Mouse (Mus musculus): ENCODE data around the gene Plxna4. TPM values are rescaled to one million over a fixed set of nuclear protein-coding genes. Genes with fewer than 3 reads are reported as not detected.

The Plxna4 gene
- total RNA-seq, 2 experiments from 2014 or later: 56.3 to 61.4 TPM

DNA sequence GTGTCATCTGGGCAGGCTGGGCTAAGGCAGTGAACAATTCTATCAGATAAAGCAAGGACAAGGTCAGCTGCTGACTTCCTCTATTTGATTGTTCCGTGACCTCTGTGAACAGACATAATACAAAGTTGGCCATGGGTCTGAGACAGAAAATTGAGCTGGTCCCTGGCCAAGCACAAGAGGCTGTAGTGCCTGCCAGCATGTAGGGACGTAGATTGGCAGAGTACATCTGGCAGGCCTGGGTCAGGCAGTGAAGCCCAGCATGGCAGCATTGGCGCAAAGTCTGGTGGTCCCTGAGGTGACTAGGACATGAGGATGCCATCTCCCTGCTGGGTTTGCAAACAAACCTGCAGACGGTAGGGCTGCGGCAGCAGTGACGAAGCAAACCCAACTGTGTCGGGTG, 321.9 kb downstream of the Plxna4 start:
- no peak for DNase-seq (ENCODE audit: low spot score in 2 of 2)

DNA sequence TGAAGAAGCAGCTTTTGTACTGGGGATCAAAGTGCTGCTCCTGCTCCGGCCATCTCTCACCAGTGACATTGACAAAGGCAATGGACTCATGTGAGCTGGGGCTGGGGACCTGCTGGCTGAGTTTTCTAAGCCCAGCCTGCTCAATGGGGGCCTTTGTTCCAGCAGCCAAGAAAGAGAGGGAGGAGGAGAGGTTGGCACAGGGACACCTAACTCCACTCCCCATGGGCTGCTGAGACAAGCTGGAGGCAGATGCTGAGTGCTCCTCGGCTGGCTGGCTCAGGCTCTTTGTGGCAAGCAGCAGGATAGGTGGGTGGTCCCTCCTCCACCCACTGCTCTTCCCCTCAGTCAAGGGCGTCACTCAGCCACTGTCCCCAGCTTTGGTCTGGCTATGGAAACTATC, 326.7 kb downstream of the Plxna4 start:
- DNase-seq (ENCODE audit: low spot score in 2 of 2): peak; percentile 30 to 37

DNA sequence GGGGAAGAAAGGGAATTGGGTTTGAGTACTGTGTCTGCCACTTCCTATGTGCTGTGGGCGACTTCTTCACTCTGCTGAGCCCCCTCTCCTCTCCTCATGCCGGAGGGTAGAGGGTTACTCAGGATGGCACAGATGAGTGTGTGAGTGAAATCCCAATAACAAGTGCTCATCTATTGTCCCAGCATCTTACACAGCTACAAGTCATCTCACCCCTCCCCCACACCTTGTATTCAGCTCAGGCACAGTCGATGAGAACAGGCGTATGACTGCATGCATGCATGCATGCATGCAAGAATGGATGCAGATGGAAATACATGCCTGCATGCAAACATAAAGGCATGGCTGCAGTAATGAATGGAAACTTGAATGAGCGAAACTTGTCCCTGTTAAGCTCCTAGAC, 327.7 kb downstream of the Plxna4 start:
- no peak for DNase-seq (ENCODE audit: low spot score in 2 of 2)

DNA sequence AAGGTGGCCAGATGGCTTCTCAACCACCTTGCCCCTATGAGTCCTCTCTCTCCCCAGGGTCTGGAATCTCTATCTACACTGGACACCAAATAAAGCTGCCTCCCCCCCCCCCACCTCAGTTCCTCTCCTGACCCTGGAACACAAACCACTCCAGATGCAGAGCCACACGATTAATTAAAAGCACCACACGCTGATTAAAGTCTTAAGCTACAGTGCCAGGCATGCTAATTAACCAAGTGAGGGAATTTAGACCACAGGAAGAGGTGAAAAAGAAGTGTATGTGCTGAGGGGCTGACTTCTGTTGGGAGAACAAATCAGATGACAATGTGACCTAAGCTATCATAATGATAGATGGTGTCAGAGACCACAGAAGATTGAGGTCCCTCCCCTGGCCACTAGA, 332.8 kb downstream of the Plxna4 start:
- no peak for DNase-seq (ENCODE audit: low spot score in 2 of 2)

DNA sequence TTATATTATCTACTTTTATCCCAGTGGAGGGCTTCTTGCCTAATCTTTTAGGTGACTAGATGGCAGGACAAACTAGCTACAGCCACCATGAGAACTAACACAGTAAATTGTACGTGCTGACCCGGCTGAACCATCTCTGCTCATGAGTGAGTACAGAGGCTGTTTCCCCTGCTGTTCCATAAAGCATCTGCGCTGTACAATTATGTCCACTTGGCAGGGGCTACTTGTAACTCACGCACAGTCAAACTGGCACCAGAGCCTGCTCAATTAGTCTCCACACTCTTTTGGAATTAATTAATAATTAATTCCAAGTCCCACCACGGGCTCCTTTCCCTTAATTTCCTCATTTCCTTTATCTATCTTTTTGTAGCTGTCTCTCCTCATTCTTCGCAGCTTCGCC, 335.8 kb downstream of the Plxna4 start:
- no peak for DNase-seq (ENCODE audit: low spot score in 2 of 2)

DNA sequence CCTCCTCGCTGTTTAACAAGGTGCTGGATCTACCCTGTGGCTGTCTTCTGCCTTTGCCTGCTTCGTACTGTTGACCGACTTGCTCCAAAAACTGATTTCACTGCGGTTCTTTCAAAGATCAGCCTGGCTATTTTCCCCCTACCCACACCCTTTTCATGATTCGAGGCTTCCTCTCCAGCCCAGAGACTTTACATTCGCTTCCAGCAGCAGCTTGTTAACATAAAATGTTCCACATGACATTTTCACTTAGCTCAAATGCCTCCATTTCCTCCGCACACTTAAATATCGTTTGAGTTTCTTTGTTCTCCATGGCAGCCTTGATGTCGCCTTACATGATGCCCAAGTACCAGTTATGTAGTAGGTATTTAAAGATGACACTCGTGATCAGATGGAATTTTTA, 336.3 kb downstream of the Plxna4 start:
- no peak for DNase-seq (ENCODE audit: low spot score in 2 of 2)

DNA sequence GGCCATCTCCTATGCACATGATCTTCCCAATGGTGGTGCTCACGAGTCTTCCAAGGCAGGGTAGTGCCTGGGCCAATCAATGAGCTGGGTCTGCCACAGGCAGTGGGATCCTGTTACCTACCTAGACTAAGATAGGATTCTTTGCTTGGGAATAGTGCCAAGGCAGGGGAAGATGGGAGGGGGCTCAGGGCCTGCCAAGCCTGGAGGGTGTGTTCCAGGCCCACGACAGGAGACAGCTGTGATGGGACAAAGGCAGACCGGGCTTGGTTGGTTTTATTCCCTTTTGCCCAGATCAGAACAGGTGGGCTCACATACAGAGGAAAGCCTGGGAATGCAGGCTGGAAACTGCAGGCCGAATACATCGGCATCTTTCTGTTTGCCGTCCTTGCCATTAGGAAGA, 342.0 kb downstream of the Plxna4 start:
- DNase-seq (ENCODE audit: low spot score in 2 of 2): no peak

DNA sequence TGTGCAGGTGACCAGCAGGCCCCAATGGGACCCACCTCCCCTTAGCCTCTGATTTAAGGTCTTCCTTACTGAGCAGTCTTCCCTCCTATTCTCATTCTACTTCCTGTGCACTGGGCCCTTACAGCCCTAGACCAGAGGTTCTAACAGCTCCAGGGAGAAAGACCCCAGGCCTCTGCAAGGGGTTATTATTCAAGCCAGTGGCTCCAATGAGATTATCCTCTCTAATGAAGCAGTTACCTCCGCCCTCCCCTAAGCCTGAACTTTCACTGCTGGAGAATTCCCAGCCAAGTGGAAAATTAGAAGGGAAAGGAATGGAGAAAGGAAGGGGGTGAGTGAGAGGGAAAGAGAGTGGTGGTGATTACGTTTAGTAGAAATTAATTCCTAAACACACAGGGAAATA, 345.0 kb downstream of the Plxna4 start:
- DNase-seq (ENCODE audit: low spot score in 2 of 2): no peak

DNA sequence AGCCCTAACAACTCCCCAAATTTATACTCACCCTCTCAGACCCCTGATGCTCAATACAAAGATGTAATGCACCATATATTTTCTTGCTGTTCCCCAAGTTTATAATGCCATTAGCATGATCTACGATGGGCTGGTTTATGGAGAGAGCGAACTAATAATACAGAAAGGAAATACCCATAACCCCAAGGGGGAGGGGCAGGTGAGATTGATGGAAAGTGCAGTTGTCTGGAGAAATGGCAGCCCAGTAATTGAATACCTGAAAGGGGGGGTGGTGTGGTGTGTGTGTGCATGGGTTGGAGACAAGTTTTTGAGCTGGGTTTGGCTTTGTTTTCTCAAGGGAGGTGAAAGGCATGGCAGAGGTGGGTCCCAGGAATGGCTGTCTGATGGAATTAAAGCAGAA, 356.6 kb downstream of the Plxna4 start:
- DNase-seq (ENCODE audit: low spot score in 2 of 2): no peak

DNA sequence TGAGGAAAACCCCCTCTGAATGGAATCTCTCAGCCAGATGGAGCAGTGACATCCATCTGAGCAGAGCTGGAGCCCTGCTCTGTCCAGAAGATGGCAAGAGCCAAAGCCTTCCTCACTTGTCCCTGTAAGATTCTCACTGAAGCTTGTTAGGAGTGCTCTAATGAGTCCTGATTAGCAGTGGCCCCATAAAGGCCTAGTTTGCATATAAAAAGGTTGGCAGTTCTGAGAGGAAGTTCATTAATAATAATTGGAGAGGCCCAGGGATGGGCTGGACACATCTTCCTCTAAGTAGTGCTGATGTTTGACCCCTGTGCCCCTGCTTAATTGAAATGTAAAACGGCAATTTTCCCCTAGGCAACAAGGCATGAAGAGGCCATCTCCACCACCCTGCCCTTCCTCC, 361.4 kb downstream of the Plxna4 start:
- no peak for DNase-seq (ENCODE audit: low spot score in 2 of 2)

DNA sequence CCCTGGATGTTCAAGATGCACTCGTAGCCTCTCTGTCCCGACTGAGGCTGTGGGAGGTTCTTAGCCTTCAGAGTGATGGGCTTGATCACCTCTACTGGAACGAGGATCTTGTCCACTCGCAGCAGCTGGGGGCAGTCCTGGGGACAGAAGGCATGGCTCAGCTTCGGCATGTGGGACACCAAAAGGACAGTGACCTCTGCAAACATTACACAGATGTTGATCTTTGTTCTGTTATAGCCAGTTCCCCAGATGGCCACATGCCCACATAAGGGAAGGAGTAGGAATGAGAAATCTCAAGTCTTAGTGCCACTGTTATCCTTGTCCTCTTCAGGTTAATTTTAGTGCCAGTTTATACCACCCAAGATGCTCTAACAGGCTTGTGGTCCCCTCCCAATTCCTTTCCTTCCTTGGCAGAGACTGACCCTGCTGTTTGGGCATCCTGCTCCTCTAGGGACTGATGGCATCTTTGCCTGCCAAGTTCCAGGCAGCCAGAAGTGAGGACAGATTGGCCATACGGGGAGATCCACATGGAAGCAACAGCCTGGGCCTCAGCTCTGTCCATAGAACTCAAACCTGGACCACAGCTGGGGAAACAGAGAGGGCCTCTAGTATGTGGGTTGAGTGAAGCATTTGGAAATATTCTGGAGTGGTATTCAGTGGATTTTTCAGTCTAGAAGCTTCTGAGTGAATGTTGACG, 363.8 kb downstream of the Plxna4 start:
- no peak for DNase-seq (ENCODE audit: low spot score in 2 of 2)

DNA sequence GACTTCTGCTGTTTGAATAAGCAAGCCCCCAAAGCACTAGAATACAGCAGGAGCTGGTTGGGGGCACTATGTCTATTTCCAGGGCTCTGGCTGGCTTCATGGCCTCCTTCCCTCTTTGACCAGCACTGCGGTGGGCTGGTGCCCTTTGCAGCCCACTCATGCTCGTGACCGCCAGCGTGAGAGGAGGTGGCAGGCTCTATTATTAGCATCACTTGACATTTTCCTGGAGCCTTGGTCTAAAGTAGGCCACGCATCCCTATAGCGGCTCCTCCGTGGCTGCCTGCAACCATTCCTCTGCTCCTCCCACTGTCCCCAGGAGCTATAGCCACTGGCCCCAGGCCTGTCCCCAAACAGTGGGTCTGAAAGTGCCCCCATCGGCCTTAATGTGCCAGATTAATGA, 367.2 kb downstream of the Plxna4 start:
- DNase-seq (ENCODE audit: low spot score in 2 of 2): peak; percentile 38 to 55

DNA sequence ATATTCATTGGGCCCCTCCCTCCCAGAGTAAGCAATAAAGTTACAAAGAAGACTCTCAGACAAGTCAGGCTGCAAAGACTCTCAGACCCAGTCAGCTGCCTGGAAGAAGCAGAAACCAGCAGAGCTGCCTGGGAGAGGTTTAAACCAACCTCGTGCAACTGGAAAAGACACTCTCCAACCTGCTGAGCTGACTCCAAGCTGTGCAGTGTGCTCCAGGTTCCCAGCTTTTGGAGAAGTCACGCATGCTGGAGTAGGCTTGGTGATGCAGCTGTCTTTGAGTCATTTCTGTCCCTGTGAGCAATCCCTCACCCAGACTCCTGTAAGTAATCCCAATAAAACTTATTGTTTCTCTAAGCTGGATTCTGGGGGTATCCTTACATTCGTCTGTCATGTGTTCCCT, 369.4 kb downstream of the Plxna4 start:
- DNase-seq (ENCODE audit: low spot score in 2 of 2): peak in 1 of 2 experiments; percentile 19

DNA sequence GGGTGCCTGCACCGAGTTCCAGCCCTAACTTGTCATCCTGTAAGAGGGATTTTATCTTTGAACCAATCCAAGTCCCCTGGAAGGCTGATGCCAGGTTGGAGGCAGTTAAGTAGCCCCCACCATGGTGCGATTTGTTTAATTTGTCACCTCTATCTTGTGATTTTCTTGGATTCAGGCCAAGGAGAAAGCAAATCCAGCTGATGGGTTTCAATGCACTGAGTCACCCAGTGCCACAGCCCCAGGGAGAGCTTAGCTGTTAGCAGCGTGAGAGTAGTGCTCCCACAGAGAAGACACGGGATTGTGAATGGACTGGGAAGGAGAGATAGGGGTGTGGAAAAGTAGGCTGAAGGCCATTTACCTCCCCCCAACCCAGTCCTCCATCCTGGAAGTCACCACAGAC, 375.6 kb downstream of the Plxna4 start:
- no peak for DNase-seq (ENCODE audit: low spot score in 2 of 2)

DNA sequence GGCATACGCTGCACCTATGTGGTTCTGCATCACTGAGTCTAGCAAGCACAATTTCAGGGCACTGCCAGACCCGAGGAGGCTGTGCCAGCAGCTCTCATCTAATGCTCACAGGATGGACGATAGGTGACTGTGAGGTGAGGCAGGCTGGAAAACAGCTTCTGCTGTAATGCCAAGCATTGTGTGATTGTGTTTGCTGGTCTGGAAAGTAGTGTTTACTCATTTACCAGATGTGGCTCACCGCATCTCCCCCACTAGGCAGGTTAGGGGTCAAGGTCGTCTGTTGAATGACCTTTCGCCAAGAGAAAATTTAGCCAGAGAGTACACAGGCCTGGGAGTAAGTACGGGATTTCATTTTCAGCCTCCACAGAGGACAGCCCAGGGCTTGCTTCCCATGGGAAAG, 377.9 kb downstream of the Plxna4 start:
- DNase-seq (ENCODE audit: low spot score in 2 of 2): no peak

DNA sequence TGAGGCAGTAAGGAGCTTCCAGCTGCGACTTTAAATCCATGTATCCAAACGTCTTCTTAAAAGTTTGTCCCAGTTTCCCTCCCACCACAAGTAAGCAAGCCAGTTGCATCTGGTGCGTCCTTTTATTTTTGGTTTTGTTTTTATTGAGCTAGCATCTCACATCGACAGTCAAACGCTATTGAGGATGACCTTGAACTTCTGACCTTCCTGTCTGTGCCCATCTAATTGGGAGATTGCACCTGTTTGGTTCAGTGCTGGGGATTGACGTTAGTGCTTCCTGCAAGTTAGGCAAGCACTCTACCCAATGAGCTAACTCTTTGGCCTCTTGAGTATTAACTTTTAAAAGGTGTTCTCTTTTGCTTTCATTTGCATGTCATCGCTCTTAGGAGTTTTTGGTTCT, 379.0 kb downstream of the Plxna4 start:
- DNase-seq (ENCODE audit: low spot score in 2 of 2): no peak

DNA sequence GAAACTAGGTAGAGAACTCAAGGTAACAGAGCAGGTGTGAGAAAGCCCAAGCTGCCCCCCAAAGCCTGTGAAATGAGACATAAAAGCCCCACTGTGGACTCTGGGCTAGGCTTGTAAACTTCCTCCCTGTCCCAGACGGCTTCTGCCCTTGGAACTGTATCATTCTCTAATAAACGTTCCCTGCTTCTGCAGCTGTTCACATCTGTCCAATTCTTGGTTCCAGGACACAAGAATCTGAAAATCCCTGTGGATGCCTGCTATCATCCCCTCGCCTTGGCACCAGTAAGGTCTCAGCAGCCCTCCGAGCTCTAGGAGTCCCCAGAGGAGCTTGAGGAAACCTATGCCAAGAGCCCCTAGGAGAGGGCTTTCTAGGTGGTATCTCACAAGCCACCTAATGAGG, 383.7 kb downstream of the Plxna4 start:
- no peak for DNase-seq (ENCODE audit: low spot score in 2 of 2)

DNA sequence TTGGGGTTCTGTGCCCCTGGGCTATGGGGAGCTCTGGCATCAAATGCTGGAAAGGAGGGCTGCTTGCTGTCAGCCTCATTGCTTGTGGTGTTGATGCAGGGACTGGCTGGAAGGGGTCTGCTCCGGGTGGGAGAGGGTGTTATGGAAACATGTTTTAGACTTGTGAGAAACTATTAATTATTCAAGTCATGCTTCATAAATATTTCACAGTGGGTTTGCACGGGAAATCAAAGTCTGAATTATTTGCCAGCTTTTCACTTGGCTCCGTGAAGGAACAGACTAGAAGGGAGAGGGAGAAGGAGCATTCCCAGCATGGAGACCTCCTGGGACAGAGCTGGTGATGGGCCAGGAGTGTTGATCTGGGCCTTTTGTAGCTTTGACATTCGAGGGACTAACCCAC, 384.6 kb downstream of the Plxna4 start:
- DNase-seq (ENCODE audit: low spot score in 2 of 2): no peak

DNA sequence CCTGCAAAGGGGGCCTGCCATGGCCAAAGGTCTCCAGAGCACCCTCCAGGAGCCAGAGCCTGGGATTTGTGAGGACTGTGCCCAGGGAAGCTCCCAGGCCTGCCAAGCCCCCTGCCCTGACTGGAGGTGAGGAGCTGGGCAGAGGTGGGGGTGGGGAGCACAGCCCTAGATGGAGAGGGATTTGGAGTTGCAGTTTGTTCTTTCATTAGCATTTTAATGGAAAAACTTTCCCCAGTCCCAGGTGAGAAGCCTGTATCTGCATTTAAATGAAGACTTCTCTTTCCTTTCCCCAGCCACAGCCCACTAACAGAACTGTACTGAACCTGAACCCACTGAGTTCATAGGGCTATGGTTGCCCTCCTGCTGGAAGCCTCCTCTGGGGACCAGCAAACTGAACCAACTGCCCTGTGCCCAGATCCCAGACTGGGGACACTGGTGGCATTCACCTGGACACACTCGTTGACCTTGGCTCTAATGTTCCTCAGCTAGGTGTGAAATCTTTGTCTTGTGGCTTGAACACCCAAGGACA, 385.3 kb downstream of the Plxna4 start:
- DNase-seq (ENCODE audit: low spot score in 2 of 2): no peak

DNA sequence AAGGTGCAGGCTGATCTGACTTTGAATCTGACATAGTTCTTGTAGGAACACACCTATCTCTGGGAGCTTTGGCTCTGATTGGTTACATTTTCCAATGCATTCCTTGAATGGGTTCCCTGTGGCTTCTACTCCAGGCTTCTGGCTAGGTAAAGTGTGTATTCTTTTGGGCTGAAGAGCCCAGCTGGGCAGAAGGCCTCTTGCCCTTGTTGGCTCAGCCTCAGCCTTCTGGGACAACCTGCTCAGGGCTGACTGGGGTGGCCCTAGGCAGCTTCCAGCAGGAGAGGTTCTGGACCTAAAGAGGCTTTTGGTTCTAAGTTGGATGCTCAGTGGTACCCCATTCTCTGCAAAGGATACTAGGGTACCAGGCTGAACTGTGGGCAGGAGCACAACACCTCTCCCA, 386.5 kb downstream of the Plxna4 start:
- no peak for DNase-seq (ENCODE audit: low spot score in 2 of 2)

DNA sequence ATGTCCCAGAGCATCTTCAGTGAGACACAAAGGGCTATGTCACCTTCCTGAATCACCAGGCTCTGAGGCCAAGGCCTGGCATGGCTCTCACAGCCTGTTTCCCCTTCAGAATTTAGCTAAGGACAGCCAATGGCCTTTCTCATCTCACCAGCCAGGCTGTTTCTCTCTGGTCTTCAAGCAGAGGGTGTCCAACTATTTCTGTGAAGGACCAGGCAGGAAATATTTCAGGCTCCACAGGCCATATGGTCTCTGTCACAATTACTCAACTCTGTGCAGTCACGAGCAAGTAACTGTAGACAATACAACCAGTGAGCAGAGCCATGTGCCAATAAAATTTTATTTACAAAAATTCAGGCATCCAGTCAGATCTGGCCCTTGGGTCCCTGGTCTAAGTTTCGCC, 388.4 kb downstream of the Plxna4 start:
- DNase-seq (ENCODE audit: low spot score in 2 of 2): no peak

DNA sequence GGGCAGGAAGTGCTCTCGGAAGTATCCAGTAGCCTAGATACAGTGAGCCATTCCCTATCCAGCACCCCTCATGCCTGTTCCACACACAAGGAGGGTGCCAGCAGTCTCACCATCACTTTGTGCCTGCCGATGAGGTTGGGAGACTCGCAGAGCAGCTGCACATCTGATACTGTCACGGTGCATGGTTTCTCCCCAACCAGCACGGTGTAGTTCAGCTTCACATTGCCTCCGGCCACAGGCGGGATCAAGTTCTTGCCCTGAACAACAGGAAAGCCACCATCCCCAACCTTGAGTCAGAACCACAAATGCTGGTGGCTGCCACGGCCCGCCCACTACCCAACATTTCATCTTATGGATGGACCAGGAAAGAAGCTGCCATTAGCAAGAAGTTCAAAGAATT, 391.1 kb downstream of the Plxna4 start:
- DNase-seq (ENCODE audit: low spot score in 2 of 2): no peak

DNA sequence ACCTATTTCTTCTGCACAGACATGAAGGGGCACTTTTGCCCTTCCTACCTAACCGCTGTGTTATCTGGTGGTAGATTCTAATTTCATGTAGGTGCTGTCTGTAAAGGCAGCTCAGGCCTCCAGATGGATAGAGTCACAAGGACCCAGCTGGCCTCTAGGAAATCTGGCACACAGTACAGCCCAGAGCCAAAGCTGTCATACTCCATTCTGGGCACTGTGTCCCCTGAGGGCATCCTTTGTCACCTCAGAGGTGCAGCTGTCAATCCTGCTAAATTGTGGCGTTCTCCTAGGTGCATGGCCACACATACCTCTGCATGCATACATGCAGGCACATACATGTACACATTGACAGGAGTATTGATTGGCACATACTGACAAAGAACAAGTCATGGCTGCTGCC, 394.9 kb downstream of the Plxna4 start:
- DNase-seq (ENCODE audit: low spot score in 2 of 2): no peak

Data from left cerebral cortex, adult 18-20 months (tissue).